Mouse (Mus musculus): ENCODE data around the gene Pagr1a. TPM values are rescaled to one million over a fixed set of nuclear protein-coding genes. Genes with fewer than 3 reads are reported as not detected.

Pagr1a gene
- total RNA-seq, 1 experiment from 2014 or later, result not detected

Other genes with a start within 250 kb of the Pagr1a start
- 38.9 and 42.7 TPM in 2 replicates for gene Ypel3, start 240.4 kb downstream of the Pagr1a start, total RNA-seq (2017)
- not detected in 2 replicates for gene Tbx6, start 235.9 kb downstream of the Pagr1a start, total RNA-seq (2017)
- gene Ppp4c, start 224.9 kb downstream of the Pagr1a start, total RNA-seq (2017), result 120 and 125 TPM in 2 replicates
- not detected in 2 replicates for gene Fam57b, start 219.7 kb downstream of the Pagr1a start, total RNA-seq (2017)
- not detected in 2 replicates for gene 4930451I11Rik, start 185.7 kb downstream of the Pagr1a start, total RNA-seq (2017)
- gene Doc2a, start 169.9 kb downstream of the Pagr1a start, total RNA-seq (2017), result not detected in 2 replicates
- gene Hirip3, start 155.4 kb downstream of the Pagr1a start, total RNA-seq (2017), result 283 and 331 TPM in 2 replicates
- 33.4 and 43.2 TPM in 2 replicates for gene Ino80e, start 155.0 kb downstream of the Pagr1a start, total RNA-seq (2017)
- 32.2 and 42.2 TPM in 2 replicates for gene Taok2, start 132.6 kb downstream of the Pagr1a start, total RNA-seq (2017)
- 21.1 and 31.9 TPM in 2 replicates for gene Tmem219, start 94.4 kb downstream of the Pagr1a start, total RNA-seq (2017)
- gene Kctd13, start 88.5 kb downstream of the Pagr1a start, total RNA-seq (2017), result 9.6 and 13.2 TPM in 2 replicates
- gene Asphd1, start 67.8 kb downstream of the Pagr1a start, total RNA-seq (2017), result not detected in 2 replicates
- gene Sez6l2, start 66.8 kb downstream of the Pagr1a start, total RNA-seq (2017), result 0.14 and 1.9 TPM in 2 replicates
- gene Cdipt, start 41.4 kb downstream of the Pagr1a start, total RNA-seq (2017), result 33.7 and 60.5 TPM in 2 replicates
- 1.0 and 2.3 TPM in 2 replicates for gene Cdiptos, start 41.3 kb downstream of the Pagr1a start, total RNA-seq (2017)
- 19.3 and 21.8 TPM in 2 replicates for gene Mvp, start 2.7 kb downstream of the Pagr1a start, total RNA-seq (2017)
- not detected in 2 replicates for gene Pagr1b, start 868 bp downstream of the Pagr1a start, total RNA-seq (2017)
- 30.9 and 33.1 TPM in 2 replicates for gene Gm42742, start 3.7 kb upstream of the Pagr1a start, total RNA-seq (2017)
- gene Prrt2, start 3.9 kb upstream of the Pagr1a start, total RNA-seq (2017), result 1.3 TPM in 1 of 2 replicates, not detected in the other
- gene Maz, start 9.7 kb upstream of the Pagr1a start, total RNA-seq (2017), result 59.0 and 67.8 TPM in 2 replicates
- 81.6 and 90.9 TPM in 2 replicates for gene Kif22, start 25.1 kb upstream of the Pagr1a start, total RNA-seq (2017)
- 22.6 and 31.2 TPM in 2 replicates for gene Zg16, start 70.0 kb upstream of the Pagr1a start, total RNA-seq (2017)
- 17.2 and 24.1 TPM in 2 replicates for gene AI467606, start 74.0 kb upstream of the Pagr1a start, total RNA-seq (2017)
- 0.10 and 1.8 TPM in 2 replicates for gene Qprt, start 104.9 kb upstream of the Pagr1a start, total RNA-seq (2017)
- gene Spn, start 120.5 kb upstream of the Pagr1a start, total RNA-seq (2017), result 278 and 335 TPM in 2 replicates
- 54.9 and 73.1 TPM in 2 replicates for gene Cd2bp2, start 178.7 kb upstream of the Pagr1a start, total RNA-seq (2017)
- 24.7 and 29.1 TPM in 2 replicates for gene Tbc1d10b, start 191.1 kb upstream of the Pagr1a start, total RNA-seq (2017)
- gene Mylpf, start 191.5 kb upstream of the Pagr1a start, total RNA-seq (2017), result 10.6 and 35.3 TPM in 2 replicates
- gene Zfp553, start 215.7 kb upstream of the Pagr1a start, total RNA-seq (2017), result 20.8 and 29.9 TPM in 2 replicates
- 62.7 and 63.2 TPM in 2 replicates for gene Sept1, start 215.8 kb upstream of the Pagr1a start, total RNA-seq (2017)
- gene Zfp771, start 226.9 kb upstream of the Pagr1a start, total RNA-seq (2017), result 6.3 and 8.9 TPM in 2 replicates
- gene Dctpp1, start 243.4 kb upstream of the Pagr1a start, total RNA-seq (2017), result 85.1 and 88.3 TPM in 2 replicates